Mouse (Mus musculus): ENCODE measurements around the gene Slc23a4. TPM values are rescaled to one million over a fixed set of nuclear protein-coding genes. Genes with fewer than 3 reads are reported as not detected.

The Slc23a4 gene
- polyA plus RNA-seq, 1 experiment from 2014 or later: 0.70 TPM

DNA sequence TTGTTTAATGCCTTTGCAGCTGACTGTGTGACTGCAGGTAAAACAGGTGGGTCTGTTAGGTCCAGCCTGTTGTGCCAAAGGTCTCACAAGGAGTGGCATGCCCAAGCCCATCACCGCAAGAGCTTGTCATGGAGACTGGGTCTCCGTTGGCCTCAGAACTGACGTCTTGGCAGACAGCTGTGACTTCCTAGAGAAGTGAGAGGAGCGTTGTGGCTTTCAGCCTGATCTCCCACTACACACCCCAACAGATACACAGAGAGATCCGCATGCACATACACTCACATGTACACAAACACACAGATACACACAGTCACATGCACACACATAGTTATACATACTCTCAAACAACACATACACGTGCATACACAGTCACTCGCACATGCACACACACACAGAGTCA, 36.7 kb downstream of the Slc23a4 start:
- WGBS: 79% methylated on average over 7 of the region's 7 CpGs
- no peaks in the 10 kb centered on the region for H3K36me3 ChIP-seq (ENCODE audit: control insufficient read depth, insufficient read depth, low read length)
- no peak overlapping the region for H3K4me3 ChIP-seq (ENCODE audit: low read length)
- H3K9me3 ChIP-seq (ENCODE audit: control insufficient read depth, low read length): no peaks in the 10 kb centered on the region
- H3K27ac ChIP-seq (ENCODE audit: low read length): no peak overlapping the region
- no peak for ATAC-seq (ENCODE audit: low read depth)
- H3K27me3 ChIP-seq (ENCODE audit: control insufficient read depth, insufficient read depth, low read depth, low read length): no peaks in the 10 kb centered on the region; the same call in 1 of the 2 replicates
- peaks cover 6% of the 10 kb centered on the region; the same call in 1 of the 2 replicates for H3K4me1 ChIP-seq (replicated peaks; ENCODE audit: control insufficient read depth, insufficient read depth, low read length)
- no peak overlapping the region for H3K4me2 ChIP-seq (ENCODE audit: low read depth, low read length)
- H3K9ac ChIP-seq (ENCODE audit: low read length): no peak overlapping the region

DNA sequence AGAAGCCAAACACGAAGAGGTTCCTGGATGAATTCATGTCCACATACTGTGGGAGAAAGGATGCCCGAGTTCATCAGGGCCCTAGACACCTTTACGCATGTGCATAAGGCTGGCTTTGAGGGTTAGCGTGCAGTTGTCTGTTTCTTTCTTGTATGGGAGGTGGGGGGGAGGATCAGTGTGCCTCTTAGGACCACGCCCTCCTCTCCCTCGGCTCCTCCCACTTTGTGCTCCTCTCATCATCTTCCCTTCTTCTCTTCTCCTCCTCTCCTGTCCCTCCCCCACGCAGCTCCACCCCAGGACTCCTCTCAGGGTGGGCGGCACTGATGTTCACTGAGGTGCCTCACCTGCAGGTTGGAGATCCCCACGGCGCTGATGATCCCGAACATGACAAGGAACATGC, 39.7 kb downstream of the Slc23a4 start:
- Histone ChIP-seq H3K9me3 (ENCODE audit: control insufficient read depth, low read length) (no peaks in the 10 kb centered on the region), H3K9ac (ENCODE audit: low read length) (no peak overlapping the region)
- no peak for ATAC-seq (ENCODE audit: low read depth)

DNA sequence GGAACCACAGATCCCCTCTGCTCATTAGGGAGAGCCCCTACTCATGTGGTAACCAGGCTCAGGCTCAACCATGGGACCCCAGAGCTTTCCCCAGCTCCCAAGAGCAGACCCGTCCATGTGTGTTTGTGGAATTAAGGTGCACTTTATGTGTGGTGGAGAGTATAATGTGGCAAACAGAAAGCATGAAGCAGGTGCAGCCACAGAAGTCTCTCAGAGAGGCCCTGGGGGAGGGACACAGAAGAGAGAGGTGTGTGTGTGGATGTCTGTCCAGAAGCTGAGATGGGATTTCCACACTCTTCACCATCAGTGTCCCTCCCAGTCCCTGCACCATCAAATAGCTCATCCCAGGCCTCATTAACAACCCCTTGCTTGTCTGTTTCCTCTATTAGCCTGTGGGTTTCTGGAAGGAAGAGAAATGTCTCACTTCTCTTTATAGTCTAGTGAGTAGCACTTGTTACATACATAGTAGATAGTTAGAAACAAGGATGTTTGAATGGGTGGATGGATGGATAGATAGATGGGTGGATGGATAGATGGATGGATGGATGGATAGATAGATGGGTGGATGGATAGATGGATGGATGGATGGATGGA, 41.6 kb downstream of the Slc23a4 start:
- Histone ChIP-seq H3K9ac (ENCODE audit: low read length) (no peak overlapping the region), H3K27ac (ENCODE audit: low read length) (no peak overlapping the region)
- 88% methylated on average over 1 of the region's 1 CpGs for WGBS

More for the DNA sequence above, 39.7 kb downstream of the Slc23a4 start:
- no peaks in the 10 kb centered on the region for H3K4me1 ChIP-seq (replicated peaks; ENCODE audit: control insufficient read depth, insufficient read depth, low read length)
- H3K27ac ChIP-seq (ENCODE audit: low read length): no peak overlapping the region
- H3K4me2 ChIP-seq (ENCODE audit: low read depth, low read length): peak overlapping the region; percentile 36
- H3K4me3 ChIP-seq (ENCODE audit: low read length): no peak overlapping the region
- WGBS: 21% methylated on average over 11 of the region's 11 CpGs
- H3K36me3 ChIP-seq (ENCODE audit: control insufficient read depth, insufficient read depth, low read length): no peaks in the 10 kb centered on the region
- H3K27me3 ChIP-seq (ENCODE audit: control insufficient read depth, insufficient read depth, low read depth, low read length): no peaks in the 10 kb centered on the region; the same call in 1 of the 2 replicates

DNA sequence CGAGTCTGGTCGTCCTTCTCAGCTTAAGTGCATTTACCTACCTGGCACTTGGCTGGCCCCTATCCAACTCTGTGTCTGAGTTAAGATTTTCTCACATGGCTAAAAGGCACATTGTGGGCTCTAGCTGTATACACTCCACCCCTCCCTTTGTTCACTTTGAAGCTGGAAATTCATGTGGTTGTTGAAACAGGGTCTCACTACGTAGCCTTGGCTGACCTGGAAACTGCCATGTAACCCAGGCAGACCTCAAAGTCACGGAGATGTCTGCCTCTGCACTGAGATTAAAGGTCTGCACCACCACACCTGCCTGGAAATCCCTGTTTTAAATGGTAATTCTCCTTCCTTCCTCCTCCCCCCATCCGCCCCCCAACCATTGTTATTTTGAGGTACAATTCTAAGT, 44.7 kb downstream of the Slc23a4 start:
- H3K4me2 ChIP-seq (ENCODE audit: low read depth, low read length): no peak overlapping the region

More for the DNA sequence above, 41.6 kb downstream of the Slc23a4 start:
- Histone ChIP-seq H3K36me3 (ENCODE audit: control insufficient read depth, insufficient read depth, low read length) (no peaks in the 10 kb centered on the region), H3K4me1 (replicated peaks; ENCODE audit: control insufficient read depth, insufficient read depth, low read length) (no peaks in the 10 kb centered on the region), H3K4me2 (ENCODE audit: low read depth, low read length) (no peak overlapping the region), H3K27me3 (ENCODE audit: control insufficient read depth, insufficient read depth, low read depth, low read length) (no peaks in the 10 kb centered on the region; the same call in 1 of the 2 replicates), H3K9me3 (ENCODE audit: control insufficient read depth, low read length) (no peaks in the 10 kb centered on the region), H3K4me3 (ENCODE audit: low read length) (no peak overlapping the region)
- no peak for ATAC-seq (ENCODE audit: low read depth)

DNA sequence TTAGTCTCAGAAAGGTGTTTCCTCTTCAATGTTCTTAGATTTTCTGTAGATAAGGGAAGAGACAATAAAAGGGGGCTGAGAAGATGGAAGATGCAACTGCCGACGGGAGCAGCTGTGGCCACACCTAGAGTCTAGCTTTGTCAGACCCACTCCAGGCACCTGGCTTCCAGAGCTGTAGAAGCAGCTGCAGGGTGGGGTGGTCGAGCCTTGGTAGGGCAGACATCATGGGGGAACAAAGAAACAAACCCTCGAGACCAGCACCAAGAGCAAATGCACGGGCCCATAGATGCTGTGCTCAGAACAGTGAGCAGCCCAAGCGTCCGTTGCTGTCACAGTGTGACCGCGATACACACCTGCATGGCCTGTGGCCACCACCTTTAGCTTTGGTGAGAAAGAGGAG, 45.8 kb downstream of the Slc23a4 start:
- Histone ChIP-seq H3K9ac (ENCODE audit: low read length) (no peak overlapping the region), H3K4me1 (replicated peaks; ENCODE audit: control insufficient read depth, insufficient read depth, low read length) (no peaks in the 10 kb centered on the region), H3K4me3 (ENCODE audit: low read length) (no peak overlapping the region), H3K27me3 (ENCODE audit: control insufficient read depth, insufficient read depth, low read depth, low read length) (no peaks in the 10 kb centered on the region), H3K4me2 (ENCODE audit: low read depth, low read length) (no peak overlapping the region), H3K9me3 (ENCODE audit: control insufficient read depth, low read length) (no peaks in the 10 kb centered on the region), H3K27ac (ENCODE audit: low read length) (no peak overlapping the region), H3K36me3 (ENCODE audit: control insufficient read depth, insufficient read depth, low read length) (no peaks in the 10 kb centered on the region)
- ATAC-seq (ENCODE audit: low read depth): no peak
- 80% methylated on average over 9 of the region's 9 CpGs for WGBS

More for the DNA sequence above, 44.7 kb downstream of the Slc23a4 start:
- H3K27ac ChIP-seq (ENCODE audit: low read length): no peak overlapping the region
- no peak overlapping the region for H3K9ac ChIP-seq (ENCODE audit: low read length)
- H3K4me1 ChIP-seq (replicated peaks; ENCODE audit: control insufficient read depth, insufficient read depth, low read length): no peaks in the 10 kb centered on the region
- no peak overlapping the region for H3K4me3 ChIP-seq (ENCODE audit: low read length)
- H3K36me3 ChIP-seq (ENCODE audit: control insufficient read depth, insufficient read depth, low read length): no peaks in the 10 kb centered on the region
- H3K27me3 ChIP-seq (ENCODE audit: control insufficient read depth, insufficient read depth, low read depth, low read length): no peaks in the 10 kb centered on the region; the same call in 1 of the 2 replicates
- ATAC-seq (ENCODE audit: low read depth): 0 out of 2 replicates have a peak, but pooled peaks have one; percentile 35
- 44% methylated on average over 5 of the region's 5 CpGs for WGBS
- no peaks in the 10 kb centered on the region for H3K9me3 ChIP-seq (ENCODE audit: control insufficient read depth, low read length)

DNA sequence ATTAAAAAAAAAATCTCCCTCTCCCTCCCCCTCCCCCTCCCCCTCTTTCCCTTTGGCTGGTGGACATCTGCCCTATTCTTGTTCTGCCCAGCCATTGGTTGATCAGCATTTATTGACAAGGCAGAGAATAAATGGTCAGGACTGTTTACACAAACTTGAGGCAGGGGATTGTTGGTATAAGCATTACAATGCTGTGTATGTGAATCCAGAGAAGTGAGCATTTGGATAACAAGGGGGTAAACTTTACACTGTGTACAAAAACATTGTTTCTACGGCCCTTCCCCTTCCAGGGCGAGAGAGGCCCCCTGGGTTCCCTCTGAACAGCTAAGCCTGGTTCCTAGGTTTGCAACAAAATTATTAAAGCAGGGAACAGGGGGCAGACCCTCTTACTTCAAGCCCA, 46.7 kb downstream of the Slc23a4 start:
- WGBS: 74% methylated on average over 2 of the region's 2 CpGs
- H3K27ac ChIP-seq (ENCODE audit: low read length): no peak overlapping the region

DNA sequence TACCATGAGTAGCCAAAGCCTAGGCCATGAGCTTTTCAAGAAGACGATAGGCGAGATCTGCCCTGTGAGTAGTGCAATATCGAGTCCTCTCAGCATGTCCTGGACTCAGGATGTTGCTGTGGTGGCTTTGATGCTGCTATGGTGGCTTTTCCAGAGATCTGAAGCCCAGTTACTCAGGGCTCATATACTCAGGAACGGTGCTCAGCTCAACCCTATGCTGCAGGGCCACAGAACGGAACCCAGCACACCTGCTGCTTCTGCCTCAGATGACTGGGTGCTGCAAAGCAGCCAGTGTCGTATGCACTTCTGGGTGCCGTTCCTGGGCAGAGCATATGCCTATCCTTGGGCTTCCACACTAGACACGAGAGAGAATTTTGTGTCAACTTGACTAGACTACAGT, 48.8 kb downstream of the Slc23a4 start:
- ATAC-seq (ENCODE audit: low read depth): no peak
- H3K4me3 ChIP-seq (ENCODE audit: low read length): no peak overlapping the region
- no peaks in the 10 kb centered on the region for H3K4me1 ChIP-seq (replicated peaks; ENCODE audit: control insufficient read depth, insufficient read depth, low read length)
- H3K9me3 ChIP-seq (ENCODE audit: control insufficient read depth, low read length): no peaks in the 10 kb centered on the region
- H3K36me3 ChIP-seq (ENCODE audit: control insufficient read depth, insufficient read depth, low read length): no peaks in the 10 kb centered on the region
- no peak overlapping the region for H3K4me2 ChIP-seq (ENCODE audit: low read depth, low read length)
- WGBS: 86% methylated on average over 8 of the region's 8 CpGs
- no peaks in the 10 kb centered on the region for H3K27me3 ChIP-seq (ENCODE audit: control insufficient read depth, insufficient read depth, low read depth, low read length)
- H3K27ac ChIP-seq (ENCODE audit: low read length): no peak overlapping the region
- no peak overlapping the region for H3K9ac ChIP-seq (ENCODE audit: low read length)

More for the DNA sequence above, 46.7 kb downstream of the Slc23a4 start:
- no peak overlapping the region for H3K4me3 ChIP-seq (ENCODE audit: low read length)
- no peak overlapping the region for H3K4me2 ChIP-seq (ENCODE audit: low read depth, low read length)
- H3K9me3 ChIP-seq (ENCODE audit: control insufficient read depth, low read length): no peaks in the 10 kb centered on the region
- no peak for ATAC-seq (ENCODE audit: low read depth)
- H3K9ac ChIP-seq (ENCODE audit: low read length): no peak overlapping the region
- no peaks in the 10 kb centered on the region for H3K4me1 ChIP-seq (replicated peaks; ENCODE audit: control insufficient read depth, insufficient read depth, low read length)
- H3K27me3 ChIP-seq (ENCODE audit: control insufficient read depth, insufficient read depth, low read depth, low read length): no peaks in the 10 kb centered on the region
- H3K36me3 ChIP-seq (ENCODE audit: control insufficient read depth, insufficient read depth, low read length): no peaks in the 10 kb centered on the region

DNA sequence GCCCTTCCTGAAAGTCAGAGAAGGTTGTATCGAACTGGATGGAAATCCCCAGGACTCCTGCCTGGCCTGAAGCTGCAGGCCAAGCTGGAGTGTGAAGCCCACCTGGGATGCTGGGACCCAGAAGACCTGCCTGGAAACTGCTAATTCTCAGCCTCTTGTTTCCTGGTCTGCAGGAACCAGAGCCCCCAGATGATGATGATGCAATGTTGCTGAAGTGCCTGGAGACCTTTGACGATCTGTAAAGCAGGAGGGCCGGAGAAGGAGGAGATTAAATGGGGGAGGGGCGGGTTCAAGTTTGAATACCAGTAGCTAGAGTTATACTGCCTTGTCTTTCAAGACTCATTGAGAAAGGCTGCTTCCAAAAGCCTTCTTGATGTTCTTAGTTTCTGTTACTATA, 49.3 kb downstream of the Slc23a4 start:
- WGBS: 16% methylated on average over 4 of the region's 4 CpGs
- H3K9ac ChIP-seq (ENCODE audit: low read length): no peak overlapping the region
- ATAC-seq (ENCODE audit: low read depth): no peak

DNA sequence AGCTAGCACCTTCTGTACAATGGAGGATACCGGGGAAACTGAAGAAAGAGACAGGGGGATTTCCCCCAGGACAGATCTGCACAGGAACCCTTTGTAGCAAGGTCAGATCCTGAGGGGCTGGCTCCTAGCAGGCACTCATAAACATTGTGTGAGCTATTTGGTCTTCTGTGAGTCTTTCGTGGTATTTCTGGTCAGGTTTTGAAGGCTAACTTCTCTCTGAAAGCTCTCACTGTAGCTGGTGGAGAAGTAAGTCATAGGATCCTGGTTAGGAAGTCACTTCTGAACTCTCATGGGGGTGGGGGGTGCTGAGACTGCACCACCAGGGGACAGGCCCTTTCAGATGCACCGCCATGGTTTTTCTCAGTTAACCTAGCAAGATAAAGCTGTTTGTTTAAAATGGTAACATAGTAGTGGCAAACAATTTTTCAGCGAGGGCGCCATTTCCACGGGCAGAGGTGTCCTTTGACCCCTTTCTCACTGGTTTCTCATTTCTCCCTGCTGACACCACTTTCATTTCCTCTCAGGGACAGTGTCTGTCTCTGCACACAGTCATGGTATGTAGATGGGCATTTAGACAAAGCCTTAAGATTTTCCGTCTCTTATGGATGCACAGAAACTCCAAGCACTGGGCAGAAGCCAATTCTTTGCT, 49.8 kb downstream of the Slc23a4 start:
- WGBS: 37% methylated on average over 7 of the region's 7 CpGs
- no peak overlapping the region for H3K27ac ChIP-seq (ENCODE audit: low read length)

More for the DNA sequence above, 49.3 kb downstream of the Slc23a4 start:
- H3K4me1 ChIP-seq (replicated peaks; ENCODE audit: control insufficient read depth, insufficient read depth, low read length): no peaks in the 10 kb centered on the region
- H3K4me2 ChIP-seq (ENCODE audit: low read depth, low read length): no peak overlapping the region
- H3K36me3 ChIP-seq (ENCODE audit: control insufficient read depth, insufficient read depth, low read length): no peaks in the 10 kb centered on the region
- no peak overlapping the region for H3K27ac ChIP-seq (ENCODE audit: low read length)
- H3K4me3 ChIP-seq (ENCODE audit: low read length): no peak overlapping the region
- no peaks in the 10 kb centered on the region for H3K27me3 ChIP-seq (ENCODE audit: control insufficient read depth, insufficient read depth, low read depth, low read length)
- no peaks in the 10 kb centered on the region for H3K9me3 ChIP-seq (ENCODE audit: control insufficient read depth, low read length)

More for the DNA sequence above, 49.8 kb downstream of the Slc23a4 start:
- H3K4me1 ChIP-seq (replicated peaks; ENCODE audit: control insufficient read depth, insufficient read depth, low read length): no peaks in the 10 kb centered on the region
- H3K36me3 ChIP-seq (ENCODE audit: control insufficient read depth, insufficient read depth, low read length): no peaks in the 10 kb centered on the region
- H3K9ac ChIP-seq (ENCODE audit: low read length): no peak overlapping the region
- H3K9me3 ChIP-seq (ENCODE audit: control insufficient read depth, low read length): no peaks in the 10 kb centered on the region
- H3K27me3 ChIP-seq (ENCODE audit: control insufficient read depth, insufficient read depth, low read depth, low read length): no peaks in the 10 kb centered on the region
- H3K4me3 ChIP-seq (ENCODE audit: low read length): no peak overlapping the region
- ATAC-seq (ENCODE audit: low read depth): no peak; the same call in 1 of the 2 replicates
- H3K4me2 ChIP-seq (ENCODE audit: low read depth, low read length): no peak overlapping the region

Measured in lung, embryonic 16.5 days (tissue).